Mouse (Mus musculus) ES-E14 (cell line): ENCODE measurements around the gene Vmn1r139.
"Not testable (repeated sequence)": the region's sequence is repeated elsewhere in the genome, so short reads cannot be mapped to it uniquely, and the experiment has no call there.

Experiments used
- HCFC1 ChIP-seq: IDR thresholded peaks from 2 replicates; pipeline ENCODE4 v1.6.1; 2012; ENCODE audit warnings: low read length, inconsistent platforms, borderline replicate concordance; ENCODE audit not compliant: insufficient read depth
- ZC3H11A ChIP-seq: IDR thresholded peaks from 2 replicates; pipeline ENCODE4 v1.6.1; 2012; ENCODE audit warnings: low read depth, mild to moderate bottlenecking, inconsistent platforms, low read length, borderline replicate concordance
- ZNF384 ChIP-seq: IDR thresholded peaks from 2 replicates; pipeline ENCODE4 v1.6.1; 2012; ENCODE audit warnings: low read depth, low read length, inconsistent platforms

- not testable (repeated sequence) for TF ChIP-seq HCFC1, ZC3H11A, ZNF384
These were observed 40.1 kb upstream of the Vmn1r139 start, which contains the start of gene Vmn1r138 for GRCm38 (mm10) chr7:22028797-22029196.
